Mouse (Mus musculus) thymus, adult 2 months (tissue): Measurements from ENCODE around the gene Unc119. TPM values are rescaled to one million over a fixed set of nuclear protein-coding genes. Genes with fewer than 3 reads are reported as not detected.
A peak's percentile ranks its signal among the peaks of the same experiment; 100 is the strongest.

Experiments used
- DNase-seq: peaks from one replicate; pipeline ENCODE4 v3.0.0; 2021
- H3K27ac ChIP-seq: fragments of 200-500 bp; 2 replicates; pipeline ENCODE4 v1.5.1; 2012; ENCODE audit warnings: low read length, control low read depth; ENCODE audit not compliant: control insufficient read depth, insufficient read depth
- H3K27me3 ChIP-seq: fragments of 200-500 bp; 2 replicates; pipeline ENCODE4 v1.6.1; 2012; ENCODE audit warnings: mild to moderate bottlenecking, low read length, moderate library complexity, mixed read lengths; ENCODE audit not compliant: control insufficient read depth, insufficient read depth
- H3K36me3 ChIP-seq: fragments of 200-500 bp; 2 replicates; pipeline ENCODE4 v1.6.1; 2012; ENCODE audit warnings: mild to moderate bottlenecking, low read length, moderate library complexity; ENCODE audit not compliant: control insufficient read depth, insufficient read depth
- H3K4me1 ChIP-seq: fragments of 200-500 bp; replicated peaks from 2 replicates; pipeline ENCODE4 v1.6.1; 2012; ENCODE audit warnings: low read length; ENCODE audit not compliant: control insufficient read depth, insufficient read depth
- H3K4me3 ChIP-seq: fragments of 200-500 bp; 2 replicates; pipeline ENCODE4 v1.5.1; 2012; ENCODE audit warnings: mild to moderate bottlenecking, low read length, control low read depth, moderate library complexity; ENCODE audit not compliant: control insufficient read depth, insufficient read depth
- CTCF ChIP-seq: fragments of 200-500 bp; IDR thresholded peaks from 2 replicates; pipeline ENCODE4 v1.5.1; 2012; ENCODE audit warnings: mild to moderate bottlenecking, control low read depth, low read length, moderate library complexity, borderline replicate concordance; ENCODE audit not compliant: control insufficient read depth, poor library complexity, insufficient read depth; ENCODE audit errors: extremely low read depth
- POLR2A ChIP-seq: fragments of 200-500 bp; IDR thresholded peaks from 2 replicates; pipeline ENCODE4 v1.6.1; 2012; ENCODE audit warnings: mild to moderate bottlenecking, low read length, control low read depth, moderate library complexity; ENCODE audit not compliant: control insufficient read depth, poor library complexity, insufficient read depth; ENCODE audit errors: extremely low read depth
- WGBS: fragments of 180-500 bp; shearing (Covaris S2); methylation state at CpG from one replicate; pipeline ENCODE4 v1.1.7; 2018; 5-methylcytosine and 5-hydroxymethylcytosine counted together
- polyA plus RNA-seq: library from polyadenylated mRNA; depleted of rRNA; stranded (reverse); fragments of >200 nt; gene quantifications from 2 replicates; pipeline ENCODE4 v1.2.3, GENCODE M21; 2012

The Unc119 gene
- polyA plus RNA-seq, 1 experiment, result 42.0 TPM

DNA sequence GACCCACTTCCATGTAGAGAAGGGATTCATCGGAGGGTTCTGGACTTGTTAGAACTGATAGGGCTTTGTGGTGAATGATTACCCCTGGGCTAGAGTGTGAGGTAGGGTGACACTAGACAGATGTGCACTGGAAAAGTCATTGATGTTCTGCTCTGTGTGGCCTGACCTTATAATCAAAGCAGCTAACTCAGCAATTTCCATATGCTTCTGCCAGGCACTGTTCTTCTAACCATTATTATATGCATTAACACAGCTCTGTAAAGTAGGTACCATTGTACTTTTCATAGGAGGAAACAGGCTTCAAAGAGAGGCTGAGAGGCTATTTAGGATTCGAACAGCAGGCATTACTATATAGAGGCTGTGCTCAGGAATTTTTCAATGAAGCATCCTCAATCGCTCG, 16.1 kb upstream of the Unc119 start:
- DNase-seq, result no peak
- TF ChIP-seq POLR2A (no peak), CTCF (no peak)
- peaks cover 9% of the 10 kb centered on the region for H3K4me1 ChIP-seq
- no peak overlapping the region for H3K27ac ChIP-seq
- H3K4me3 ChIP-seq, result no peak overlapping the region
- WGBS, result 97% methylated on average over 4 of the region's 4 CpGs
- H3K27me3 ChIP-seq, result no peaks in the 10 kb centered on the region
- H3K36me3 ChIP-seq, result peaks cover under 1% of the 10 kb centered on the region; the same call in 1 of the 2 replicates

DNA sequence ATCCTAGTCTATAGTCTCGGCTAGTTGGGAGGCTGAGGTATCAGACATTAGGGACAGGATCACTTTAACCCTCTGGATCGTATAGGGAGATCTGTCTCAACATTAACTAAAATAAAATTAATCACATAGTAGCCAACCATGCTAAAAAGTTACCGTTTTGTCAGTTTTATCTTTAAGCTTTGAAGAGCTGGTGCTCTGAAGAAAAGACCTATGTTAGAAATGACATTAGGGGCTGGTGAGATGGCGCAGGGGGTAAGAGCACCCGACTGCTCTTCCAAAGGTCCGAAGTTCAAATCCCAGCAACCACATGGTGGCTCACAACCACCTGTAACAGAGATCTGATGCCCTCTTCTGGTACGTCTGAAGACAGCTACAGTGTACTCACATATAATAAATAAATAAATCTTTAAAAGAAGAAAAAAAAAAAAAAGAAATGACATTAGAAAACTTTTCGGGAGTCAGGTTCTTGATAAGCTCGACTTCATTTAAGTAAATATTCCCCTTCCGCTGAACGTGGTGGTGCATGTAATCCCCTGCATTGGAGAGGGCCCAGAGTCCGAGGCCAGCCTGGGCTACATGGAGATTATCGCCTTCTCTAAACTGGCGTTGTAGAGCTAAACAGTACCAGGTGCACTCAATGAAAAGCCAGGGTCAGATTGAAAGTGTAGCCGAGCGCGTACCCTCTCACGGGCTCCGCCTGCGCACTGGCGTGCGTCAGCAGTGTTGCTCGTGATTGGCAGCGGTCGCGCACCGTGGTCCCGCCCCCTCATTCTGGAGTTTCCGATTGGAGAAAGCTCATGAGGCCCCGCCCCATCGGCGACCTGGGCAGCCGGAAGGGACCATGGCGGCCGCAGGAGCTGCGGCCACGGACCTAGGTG, 15.4 kb upstream of the Unc119 start, which contains the start of gene Pigs:
Gene Pigs, plus strand, starts transcription at position 782 of the 878 bp plus-strand sequence.
- Histone ChIP-seq H3K4me1 (peaks cover 7% of the 10 kb centered on the region), H3K4me3 (peak within 1 kb of the TSS; percentile 84), H3K36me3 (no peaks in the 10 kb centered on the region), H3K27ac (peak within 1 kb of the TSS; percentile 37; the same call in 1 of the 2 replicates), H3K27me3 (no peaks in the 10 kb centered on the region)
- peak; percentile 77 for TF ChIP-seq POLR2A
- TF ChIP-seq CTCF, result peak; percentile 57; the same call in 1 of the 2 replicates
- DNase-seq, result peak; percentile 96
- WGBS, result 12% methylated on average over 37 of the region's 37 CpGs

DNA sequence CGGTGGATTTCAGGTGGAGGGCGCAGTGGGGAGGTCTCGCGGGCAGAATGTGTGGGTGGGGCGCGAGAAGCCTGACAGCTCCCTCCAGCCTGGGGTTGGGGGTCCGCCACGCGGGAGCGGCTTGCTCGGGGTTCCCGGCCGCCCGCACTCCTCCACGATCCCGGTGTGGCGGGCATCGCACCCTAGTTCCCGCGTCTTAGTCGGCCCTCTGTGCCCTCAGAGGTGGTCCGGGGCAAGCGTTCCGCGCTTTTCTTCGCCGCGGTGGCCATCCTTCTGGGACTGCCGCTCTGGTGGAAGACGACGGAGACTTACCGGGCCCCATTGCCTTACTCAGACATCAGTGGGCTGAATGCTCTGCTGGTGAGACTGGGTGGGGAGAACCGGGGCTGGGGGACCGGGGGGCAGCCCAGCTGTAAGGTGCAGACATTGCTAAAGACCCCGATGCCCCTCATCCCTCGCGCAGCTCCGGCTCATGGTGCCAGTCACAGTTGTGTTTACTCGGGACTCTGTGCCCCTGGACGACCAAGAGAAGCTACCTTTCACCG, 14.7 kb upstream of the Unc119 start:
- no peak for DNase-seq
- TF ChIP-seq POLR2A, result no peak
- TF ChIP-seq CTCF, result peak; percentile 5; the same call in 1 of the 2 replicates
- H3K36me3 ChIP-seq, result peaks cover 3% of the 10 kb centered on the region; the same call in 1 of the 2 replicates
- no peak overlapping the region for H3K27ac ChIP-seq
- H3K4me3 ChIP-seq, result peak overlapping the region; percentile 84
- WGBS, result under 1% methylated on average over 40 of the region's 41 CpGs
- no peaks in the 10 kb centered on the region for H3K27me3 ChIP-seq
- peaks cover 5% of the 10 kb centered on the region for H3K4me1 ChIP-seq

DNA sequence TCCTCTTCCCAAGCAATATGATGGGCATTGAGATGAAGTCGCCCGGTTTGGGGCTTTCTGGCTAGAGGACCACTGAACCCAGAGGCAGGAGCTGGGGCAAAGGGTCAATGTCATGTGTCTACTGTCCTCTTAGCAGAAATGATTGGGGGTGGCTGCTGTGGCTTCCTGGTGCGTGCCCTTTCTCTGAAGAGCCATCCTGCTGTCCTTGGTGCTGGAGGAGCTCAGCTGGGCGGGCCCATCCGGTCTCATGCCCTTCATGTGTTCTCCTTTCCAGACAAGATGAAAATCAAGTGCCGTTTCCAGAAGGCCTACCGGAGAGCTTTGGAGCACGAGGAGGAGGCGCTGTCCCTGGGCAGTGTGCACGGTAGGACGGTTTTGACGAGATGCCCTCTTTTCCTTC, 10.6 kb upstream of the Unc119 start:
- Histone ChIP-seq H3K36me3 (peaks cover 7% of the 10 kb centered on the region; the same call in 1 of the 2 replicates), H3K4me3 (no peak overlapping the region), H3K27ac (no peak overlapping the region), H3K27me3 (no peaks in the 10 kb centered on the region), H3K4me1 (peaks cover 5% of the 10 kb centered on the region)
- no peak for DNase-seq
- 99% methylated on average over 12 of the region's 12 CpGs for WGBS
- no peak for TF ChIP-seq POLR2A
- no peak for TF ChIP-seq CTCF

DNA sequence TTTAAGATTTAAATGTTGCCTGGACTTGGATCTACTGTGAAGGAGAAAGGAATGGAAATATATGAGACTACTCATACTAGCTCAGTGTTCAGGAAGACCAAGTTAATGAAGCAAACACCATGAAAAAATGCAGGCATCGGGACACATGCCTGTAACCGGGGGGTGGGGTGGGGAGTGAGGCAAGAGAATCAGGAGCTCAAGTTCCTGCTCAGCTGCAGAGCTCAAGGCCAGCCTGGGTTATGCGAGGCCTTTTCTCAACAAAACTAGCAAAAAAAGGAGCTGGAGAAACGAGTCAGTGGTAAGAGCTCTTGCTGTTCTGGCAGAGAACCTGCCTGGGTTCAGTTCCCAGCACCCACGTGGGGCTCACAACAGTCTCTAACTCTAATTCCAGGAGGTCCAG, 9.3 kb upstream of the Unc119 start:
- 91% methylated on average over 5 of the region's 5 CpGs for WGBS
- no peak for TF ChIP-seq POLR2A
- TF ChIP-seq CTCF, result no peak
- peaks cover 2% of the 10 kb centered on the region for H3K4me1 ChIP-seq
- H3K4me3 ChIP-seq, result no peak overlapping the region
- H3K27ac ChIP-seq, result no peak overlapping the region
- DNase-seq, result no peak
- H3K27me3 ChIP-seq, result no peaks in the 10 kb centered on the region
- peaks cover 7% of the 10 kb centered on the region for H3K36me3 ChIP-seq

DNA sequence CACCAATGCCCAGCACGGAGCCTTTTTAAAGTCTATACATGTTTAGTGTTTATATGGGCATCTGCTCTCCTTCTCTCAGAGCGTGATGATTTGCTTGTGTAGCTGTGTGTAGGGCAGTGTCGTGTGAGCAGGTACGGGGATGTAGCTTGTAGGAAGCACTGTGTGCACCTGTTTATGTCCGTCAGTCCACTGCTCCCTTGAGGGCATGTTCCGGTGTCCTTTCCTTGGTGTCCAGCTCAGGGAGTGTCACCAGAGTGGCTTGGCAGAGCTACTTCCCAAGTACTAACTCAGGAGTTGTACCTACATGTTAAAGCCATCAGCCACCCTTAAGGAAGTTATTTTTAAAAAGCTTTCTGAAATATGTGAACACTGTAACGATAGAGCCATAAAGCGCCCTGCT, 6.2 kb upstream of the Unc119 start:
- DNase-seq, result no peak
- Histone ChIP-seq H3K36me3 (peaks cover 7% of the 10 kb centered on the region), H3K4me3 (no peak overlapping the region), H3K27ac (no peak overlapping the region), H3K27me3 (no peaks in the 10 kb centered on the region), H3K4me1 (no peaks in the 10 kb centered on the region)
- WGBS, result 94% methylated on average over 8 of the region's 8 CpGs
- TF ChIP-seq CTCF (no peak), POLR2A (no peak)

DNA sequence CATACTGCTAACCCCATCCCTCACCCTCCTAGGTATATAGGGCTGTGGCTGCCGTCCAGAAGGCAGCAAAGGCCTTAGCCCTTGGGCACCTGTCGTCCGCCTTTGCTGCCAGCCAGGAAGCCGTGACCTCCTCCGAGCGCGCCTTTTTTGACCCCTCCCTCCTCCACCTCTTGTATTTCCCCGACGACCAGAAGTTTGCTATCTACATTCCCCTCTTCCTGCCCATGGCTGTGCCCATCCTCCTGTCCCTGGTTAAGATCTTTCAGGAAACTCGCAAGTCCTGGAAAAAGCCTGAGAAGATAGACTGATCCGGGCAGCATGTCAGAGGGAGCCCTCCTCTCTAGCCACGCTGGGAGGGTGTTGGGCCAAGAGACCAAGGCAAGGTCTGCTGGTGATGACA, 1.6 kb upstream of the Unc119 start:
- Histone ChIP-seq H3K4me3 (no peak overlapping the region), H3K27ac (no peak overlapping the region), H3K4me1 (peaks cover 27% of the 10 kb centered on the region), H3K36me3 (no peaks in the 10 kb centered on the region; the same call in none of the 2 replicates), H3K27me3 (no peaks in the 10 kb centered on the region)
- no peak for DNase-seq
- 95% methylated on average over 12 of the region's 12 CpGs for WGBS
- TF ChIP-seq POLR2A (no peak), CTCF (no peak)
